In the genomic region with DNA sequence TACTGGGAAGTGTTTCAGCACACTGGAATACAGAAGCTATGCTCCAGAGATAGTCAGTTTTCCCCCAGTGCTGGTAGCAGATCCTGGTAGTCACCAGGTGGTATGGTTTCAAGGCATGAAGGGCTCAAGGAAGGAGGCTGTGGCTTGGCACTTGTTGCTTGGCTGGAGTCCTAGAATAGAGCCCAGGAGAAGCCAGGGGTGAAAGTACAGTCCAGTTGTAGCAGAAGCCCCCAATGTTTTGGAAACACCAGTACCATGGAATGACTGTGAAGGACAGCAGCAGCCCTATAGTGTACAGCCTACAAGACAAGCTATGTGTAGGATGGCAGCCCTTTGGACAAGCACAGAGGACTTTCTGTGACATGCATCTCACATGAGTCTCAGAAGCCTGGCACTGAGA, we compare ENCODE assay signal across 21 mouse cellular contexts. TPM values are rescaled to one million over a fixed set of nuclear protein-coding genes. Genes with fewer than 3 reads are reported as not detected.
DNase-seq lines count a peak whose midpoint lies in the region; ATAC-seq and TF ChIP-seq lines count a peak whose summit lies in the region.
"Had no signal": no experiment of that assay in that cellular context is flagged by ENCODE, and none has a peak within 500 bp of the region (broad histone marks: within the 10 kb centered on the region; RNA-seq: fewer than 3 reads in every experiment).

No protein-coding gene starts in this region.

- H3K9ac ChIP-seq in intestine, postnatal 0 days (ENCODE audit: low read depth, low read length): no peak overlapping the region
- no peak overlapping the region for H3K9ac ChIP-seq in intestine, embryonic 15.5 days
- H3K9ac ChIP-seq in kidney, embryonic 16.5 days (replicated peaks; ENCODE audit: low read length): no peak overlapping the region
- H3K9ac ChIP-seq: embryonic facial prominence, embryonic 15.5 days; heart, embryonic 15.5 days; hindbrain, embryonic 15.5 days had no signal

- peak overlapping the region; percentile 61; the same call in 1 of the 2 replicates for H3K27ac ChIP-seq in intestine, postnatal 0 days (ENCODE audit: low read depth, low read length)
- no peak overlapping the region for H3K27ac ChIP-seq in intestine, embryonic 15.5 days
- peak overlapping the region; percentile 61; the same call in 1 of the 2 replicates for H3K27ac ChIP-seq in kidney, embryonic 16.5 days (ENCODE audit: low read length)
- H3K27ac ChIP-seq: embryonic facial prominence, embryonic 15.5 days; forebrain, embryonic 10.5 days; heart, embryonic 10.5 days; heart, embryonic 15.5 days; hindbrain, embryonic 15.5 days had no signal

- H3K4me2 ChIP-seq in intestine, postnatal 0 days (replicated peaks; ENCODE audit: low read depth): no peak overlapping the region
- no peak overlapping the region for H3K4me2 ChIP-seq in intestine, embryonic 15.5 days (replicated peaks)
- H3K4me2 ChIP-seq in kidney, embryonic 16.5 days (replicated peaks; ENCODE audit: low read depth, low read length): no peak overlapping the region
- H3K4me2 ChIP-seq: embryonic facial prominence, embryonic 15.5 days; heart, embryonic 15.5 days; hindbrain, embryonic 15.5 days had no signal

- no peaks in the 10 kb centered on the region for H3K9me3 ChIP-seq in intestine, postnatal 0 days (ENCODE audit: control insufficient read depth)
- H3K9me3 ChIP-seq in intestine, embryonic 15.5 days: no peaks in the 10 kb centered on the region
- H3K9me3 ChIP-seq in kidney, embryonic 16.5 days (ENCODE audit: low read length): no peaks in the 10 kb centered on the region
- H3K9me3 ChIP-seq: embryonic facial prominence, embryonic 15.5 days; forebrain, embryonic 10.5 days; heart, embryonic 10.5 days; heart, embryonic 15.5 days; hindbrain, embryonic 15.5 days had no signal

- no peak overlapping the region for H3K4me3 ChIP-seq in intestine, postnatal 0 days (ENCODE audit: low read depth, low read length)
- no peak overlapping the region for H3K4me3 ChIP-seq in intestine, embryonic 15.5 days (replicated peaks)
- no peak overlapping the region for H3K4me3 ChIP-seq in kidney, embryonic 16.5 days (ENCODE audit: low read length)
- H3K4me3 ChIP-seq: embryonic facial prominence, embryonic 15.5 days; forebrain, embryonic 10.5 days; heart, embryonic 10.5 days; heart, embryonic 15.5 days; hindbrain, embryonic 15.5 days had no signal

- peak; percentile 69 to 85 for DNase-seq in kidney, postnatal 25 days
- no peak for DNase-seq in B cell, adult 2 months
- DNase-seq in embryo, embryonic 10 days (ENCODE audit: low spot score): no peak
- DNase-seq in cerebellum, adult 9-11 months: no peak
- DNase-seq: adrenal gland, postnatal 10 days; cerebellum, adult 11-12 months; cerebellum, adult 9-10 months; cerebellum, postnatal 36 days; gastrocnemius, postnatal 10 days; heart, adult 18-20 months; heart, postnatal 14 days had no signal

- ATAC-seq in intestine, postnatal 0 days: no peak
- ATAC-seq in intestine, embryonic 15.5 days: no peak
- ATAC-seq in hematopoietic stem cell, adult 5-6 weeks (replicated peaks in 1 of 2; ENCODE audit: insufficient read depth in 1 of 2, low FRiP score in 2 of 2, low TSS enrichment in 1 of 2, low read depth in 1 of 2, poor library complexity in 2 of 2, severe bottlenecking in 2 of 2): peak; percentile 9 to 16; a peak in 1 of 4 replicates
- ATAC-seq in kidney, embryonic 16.5 days (ENCODE audit: low FRiP score, low TSS enrichment): no peak
- ATAC-seq: forebrain, embryonic 14.5 days had no signal

- no peaks in the 10 kb centered on the region for H3K27me3 ChIP-seq in intestine, postnatal 0 days (replicated peaks; ENCODE audit: control insufficient read depth, insufficient read depth, low read length)
- H3K27me3 ChIP-seq in intestine, embryonic 15.5 days (replicated peaks): no peaks in the 10 kb centered on the region
- no peaks in the 10 kb centered on the region for H3K27me3 ChIP-seq in kidney, embryonic 16.5 days (ENCODE audit: insufficient read depth, low read length)
- H3K27me3 ChIP-seq: embryonic facial prominence, embryonic 15.5 days; heart, embryonic 15.5 days; hindbrain, embryonic 15.5 days had no signal

- TF ChIP-seq CTCF in intestine, postnatal 0 days (IDR thresholded peaks at IDR 0.05; ENCODE audit: low read depth): no peak

- H3K4me1 ChIP-seq in intestine, postnatal 0 days (replicated peaks; ENCODE audit: control insufficient read depth, insufficient read depth, low read length): peaks cover 10% of the 10 kb centered on the region; the same call in 1 of the 2 replicates
- H3K4me1 ChIP-seq in intestine, embryonic 15.5 days (replicated peaks): peaks cover 14% of the 10 kb centered on the region; the same call in 1 of the 2 replicates
- H3K4me1 ChIP-seq in kidney, embryonic 16.5 days (ENCODE audit: insufficient read depth, low read length): peaks cover 21% of the 10 kb centered on the region

- H3K36me3 ChIP-seq in intestine, postnatal 0 days (ENCODE audit: control insufficient read depth, insufficient read depth): no peaks in the 10 kb centered on the region
- H3K36me3 ChIP-seq in intestine, embryonic 15.5 days: no peaks in the 10 kb centered on the region
- no peaks in the 10 kb centered on the region for H3K36me3 ChIP-seq in kidney, embryonic 16.5 days (ENCODE audit: insufficient read depth, low read length)
- H3K36me3 ChIP-seq: embryonic facial prominence, embryonic 15.5 days; forebrain, embryonic 10.5 days; heart, embryonic 10.5 days; heart, embryonic 15.5 days; hindbrain, embryonic 15.5 days had no signal

RNA-seq across cellular contexts. Expression of a gene that starts 54.2 kb away (rescaled TPM):
- 143 and 158 TPM in 2 replicates for polyA plus RNA-seq in intestine, postnatal 0 days (2015; fragmentation: Nextera tagmentation; extraction: Ambion mirVana)
- polyA plus RNA-seq in intestine, embryonic 15.5 days (2015; fragmentation: Nextera tagmentation; extraction: Ambion mirVana): 87.1 and 87.6 TPM in 2 replicates
- 67.7 and 97.2 TPM in 2 replicates for total RNA-seq in hematopoietic stem cell, adult 5-6 weeks (2017)
- 117 and 124 TPM in 2 replicates for polyA plus RNA-seq in kidney, embryonic 16.5 days (2015; fragmentation: Nextera tagmentation; extraction: Ambion mirVana)

Comparison
In these comparisons a context has a peak if more than half of its experiments do, and no peak if none do; other contexts are left out.
1. ATAC-seq: peak in hematopoietic stem cell, adult 5-6 weeks (2 of 2); none in intestine, postnatal 0 days (single experiment), intestine, embryonic 15.5 days (single experiment) and kidney, embryonic 16.5 days (single experiment).
2. DNase-seq: peak in kidney, postnatal 25 days (2 of 2); none in B cell, adult 2 months (0 of 2), embryo, embryonic 10 days (single experiment) and cerebellum, adult 9-11 months (single experiment).